Mouse (Mus musculus) right cerebral cortex, postnatal 10 days (tissue): ENCODE data around the gene Rab3il1.

ENCODE experiments used
- DNase-seq, 2 experiments: peaks; one replicate each; pipeline ENCODE4 v3.0.0; 2021; ENCODE audit warnings: low spot score in 2 of 2

Rab3il1 gene

GRCm38 (mm10) chr19:9982852-9983542, 18.5 kb upstream of the Rab3il1 start:
- DNase-seq = peak; percentile 67 to 75

GRCm38 (mm10) chr19:9984111-9985055, 17.1 kb upstream of the Rab3il1 start:
- DNase-seq = peak in 1 of 2 experiments; percentile 21

DNA sequence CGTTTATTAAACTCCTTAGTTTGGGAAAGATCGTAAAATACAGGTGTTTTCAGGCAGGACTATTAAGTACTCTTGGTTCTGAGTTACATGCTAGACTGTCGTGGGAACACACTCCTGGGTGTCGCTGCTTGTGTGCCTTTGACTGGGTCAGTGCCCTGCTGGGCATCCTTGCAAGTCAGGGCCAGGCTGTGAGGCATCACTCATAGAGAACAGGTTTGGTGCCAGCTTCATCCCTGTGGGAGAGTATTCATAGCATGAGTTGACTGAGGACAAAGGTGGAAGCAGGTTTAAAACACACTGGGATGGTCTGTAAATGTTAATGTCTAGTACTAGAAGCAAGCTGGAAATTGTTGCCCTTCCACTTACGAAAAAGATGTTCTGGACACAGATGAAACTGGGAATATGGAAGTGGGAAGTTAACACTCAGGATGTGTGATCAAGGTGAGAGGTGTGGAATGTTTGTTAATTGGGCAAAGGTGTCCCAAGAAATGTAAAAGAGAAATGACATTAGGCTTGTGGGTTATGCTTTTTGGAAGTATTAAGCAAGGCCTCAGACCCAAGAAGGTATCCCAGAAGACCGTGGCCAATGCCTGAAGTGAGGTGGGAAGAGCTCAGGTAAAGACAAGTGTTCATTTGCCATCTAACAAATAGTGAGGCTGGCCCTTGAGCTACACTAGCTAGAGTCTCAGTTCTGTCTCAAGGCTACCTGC, 16.1 kb upstream of the Rab3il1 start:
- no peak for DNase-seq

- no peak for DNase-seq
These were observed 15.5 kb upstream of the Rab3il1 start for GRCm38 (mm10) chr19:9985900-9986421.

GRCm38 (mm10) chr19:9987192-9987591, 14.3 kb upstream of the Rab3il1 start:
- no peak for DNase-seq

DNA sequence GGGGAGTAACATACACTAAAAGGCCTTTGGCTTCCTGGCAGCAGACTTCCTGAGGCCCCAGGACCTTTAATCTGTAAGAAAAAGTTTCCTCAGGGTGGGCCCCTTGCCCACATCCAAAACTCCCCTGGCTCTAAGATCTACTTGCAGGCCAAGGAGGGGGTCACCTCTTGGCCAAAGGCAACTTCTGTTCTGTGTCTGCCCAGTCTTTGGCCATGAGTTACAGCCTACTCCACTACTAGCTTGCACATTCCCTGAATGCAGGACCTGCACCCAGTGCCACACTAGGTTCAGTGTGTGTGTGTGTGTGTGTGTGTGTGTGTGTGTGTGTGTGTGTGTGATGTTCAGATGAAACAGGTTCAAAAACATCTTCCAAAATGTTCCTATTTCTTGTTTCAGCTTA, 13.9 kb upstream of the Rab3il1 start:
- no peak for DNase-seq

DNA sequence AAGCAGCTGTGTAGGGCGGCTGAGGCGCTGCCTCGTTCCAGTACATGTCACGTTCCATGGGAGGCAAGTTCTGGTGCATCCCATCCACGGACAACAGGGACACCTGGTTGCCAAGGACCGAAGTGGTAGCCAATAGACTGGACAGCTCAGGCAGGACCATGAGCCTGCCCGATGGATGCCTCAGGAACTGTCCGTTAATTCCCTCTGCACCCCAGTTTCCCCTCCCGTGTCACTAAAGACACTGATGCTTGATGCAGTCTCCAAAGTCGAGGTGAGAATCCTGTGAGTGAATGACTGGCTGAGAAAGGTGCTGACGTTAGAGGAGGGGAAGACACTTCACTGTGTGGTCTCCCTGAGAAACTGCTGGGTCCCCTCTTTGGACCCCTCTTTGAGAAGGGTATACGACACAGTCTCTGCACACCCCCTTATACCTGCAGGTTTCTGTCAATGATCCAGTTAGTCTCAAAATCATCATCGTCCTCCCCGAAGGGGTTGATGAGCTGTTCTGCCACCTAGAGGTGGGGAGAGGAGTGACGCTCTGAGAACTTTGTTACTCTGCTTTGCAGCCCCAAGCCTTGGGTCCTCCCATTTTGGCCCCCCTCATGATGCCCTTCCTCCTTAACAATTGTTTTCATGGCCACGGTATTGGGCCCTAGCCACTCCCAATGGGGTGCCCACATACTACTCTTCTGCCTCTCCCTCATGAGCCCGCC, 12.1 kb upstream of the Rab3il1 start:
- DNase-seq = peak in 1 of 2 experiments; percentile 24

DNA sequence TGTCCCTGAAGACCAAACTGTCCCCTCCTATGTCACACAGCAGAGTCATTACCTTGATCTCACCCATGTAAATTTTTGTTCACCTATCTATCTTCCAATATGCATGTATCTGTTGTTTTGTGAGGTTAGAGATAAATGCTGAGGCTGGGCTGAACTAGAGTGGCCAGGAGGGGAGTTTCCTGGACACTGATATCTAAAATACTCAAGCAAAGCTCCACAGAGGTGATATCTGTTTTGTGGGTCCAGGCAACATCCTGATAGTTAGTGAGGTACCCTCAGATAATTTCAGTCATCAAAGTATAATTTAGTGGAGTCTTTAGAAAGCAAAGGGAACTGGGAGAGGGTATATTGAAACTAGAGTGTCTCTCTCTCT, 11.6 kb upstream of the Rab3il1 start:
- DNase-seq = no peak

- DNase-seq = peak; percentile 69 to 83
These were observed 10.2 kb upstream of the Rab3il1 start for GRCm38 (mm10) chr19:9991304-9991703.

DNA sequence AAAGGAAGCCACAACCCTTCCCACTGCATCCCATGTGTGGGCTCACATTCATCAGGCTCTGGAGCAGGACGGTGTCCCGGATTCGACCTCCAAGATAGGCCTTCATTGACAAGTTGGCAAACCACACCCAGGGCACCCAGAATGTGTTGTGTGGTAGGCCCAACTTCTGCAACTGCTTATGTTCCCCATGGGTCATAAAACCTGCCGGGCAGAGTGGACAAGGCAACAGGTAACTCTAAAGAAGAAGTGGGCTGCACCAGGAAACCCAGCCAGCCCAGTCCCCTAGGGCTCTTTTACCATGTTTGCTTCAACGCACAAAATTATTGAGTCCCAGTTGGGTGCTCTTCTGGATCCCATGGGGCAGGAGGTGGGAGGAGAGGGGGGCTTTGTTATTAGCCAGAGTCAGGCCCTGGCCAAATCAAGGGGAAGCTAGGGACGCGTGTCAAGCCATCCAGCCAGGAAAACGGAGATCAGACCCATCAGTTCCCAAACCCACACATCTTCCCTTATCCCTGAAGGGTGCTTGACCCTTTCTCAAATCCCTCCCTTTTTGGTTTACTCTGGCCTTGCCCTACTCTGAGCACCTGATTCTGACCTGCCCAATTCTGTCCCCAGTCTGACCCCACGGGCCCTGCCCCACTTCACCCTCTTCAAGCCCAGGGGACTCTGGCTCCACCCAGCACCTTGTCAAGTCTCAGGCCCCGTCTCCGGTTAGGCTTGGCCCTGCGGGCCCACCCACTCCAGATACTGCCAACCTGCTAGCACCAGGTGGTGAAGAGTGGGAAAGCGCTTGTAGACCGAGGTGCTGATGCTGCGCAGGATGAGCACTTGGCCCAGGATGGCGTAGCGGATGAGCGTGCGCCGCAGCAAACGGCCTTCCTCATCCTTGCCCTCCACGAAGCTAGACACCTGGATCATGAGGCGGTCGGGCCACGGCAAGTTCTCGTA, 9.2 kb upstream of the Rab3il1 start:
- peak in 1 of 2 experiments; percentile 30 for DNase-seq

DNA sequence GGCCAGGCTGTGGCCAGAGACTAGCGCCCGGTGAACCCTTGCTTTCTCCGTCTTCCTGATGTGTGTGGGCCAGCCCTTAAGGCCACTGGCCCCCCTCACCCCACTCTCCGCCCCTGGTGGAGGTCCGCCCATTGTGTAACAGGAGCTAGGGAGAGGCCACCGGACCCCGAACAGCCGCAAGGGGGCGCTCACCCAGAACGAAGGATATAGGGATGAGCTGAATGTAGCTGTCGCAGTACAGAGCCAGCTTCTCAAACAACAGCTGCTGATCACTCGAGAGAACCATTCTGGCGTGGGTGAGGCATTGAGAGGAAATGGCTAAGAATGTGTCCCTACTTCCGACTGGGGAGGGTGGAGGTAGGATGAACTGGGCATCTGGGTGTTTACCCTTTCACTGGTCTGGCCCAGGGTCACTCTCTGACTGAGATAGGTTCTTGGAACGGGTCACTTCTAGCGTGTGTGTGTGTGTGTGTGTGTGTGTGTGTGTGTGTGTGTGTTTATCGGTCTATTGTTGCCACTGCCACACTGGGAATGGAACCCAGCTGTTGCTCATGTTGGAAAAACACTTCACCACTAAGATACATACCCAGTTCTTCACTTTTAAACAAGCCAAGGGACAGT, 8.3 kb upstream of the Rab3il1 start:
- peak; percentile 85 to 86 for DNase-seq

GRCm38 (mm10) chr19:9997204-9998062, 4.0 kb upstream of the Rab3il1 start:
- DNase-seq = peak; percentile 22 to 26

DNA sequence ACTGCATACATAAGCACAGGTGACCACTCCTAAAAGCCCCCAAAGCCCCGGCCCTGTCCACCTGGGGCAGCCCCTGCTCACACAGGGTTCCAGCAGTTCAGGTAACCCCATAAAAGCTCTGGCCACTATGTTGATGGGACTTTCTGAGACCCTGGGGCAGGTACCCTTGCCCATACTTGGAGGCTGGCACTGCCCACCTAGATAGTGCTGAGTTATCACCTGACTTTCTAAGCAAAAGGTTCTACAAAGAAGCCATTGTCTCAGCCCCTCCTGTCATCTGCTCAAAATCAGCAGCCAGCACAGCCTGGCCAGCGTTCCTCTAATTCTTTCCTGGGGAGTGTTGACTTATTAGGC, 3.4 kb upstream of the Rab3il1 start:
- DNase-seq = no peak

- DNase-seq = peak; percentile 36 to 51
These were observed 2.6 kb upstream of the Rab3il1 start for GRCm38 (mm10) chr19:9998736-9999486.

DNA sequence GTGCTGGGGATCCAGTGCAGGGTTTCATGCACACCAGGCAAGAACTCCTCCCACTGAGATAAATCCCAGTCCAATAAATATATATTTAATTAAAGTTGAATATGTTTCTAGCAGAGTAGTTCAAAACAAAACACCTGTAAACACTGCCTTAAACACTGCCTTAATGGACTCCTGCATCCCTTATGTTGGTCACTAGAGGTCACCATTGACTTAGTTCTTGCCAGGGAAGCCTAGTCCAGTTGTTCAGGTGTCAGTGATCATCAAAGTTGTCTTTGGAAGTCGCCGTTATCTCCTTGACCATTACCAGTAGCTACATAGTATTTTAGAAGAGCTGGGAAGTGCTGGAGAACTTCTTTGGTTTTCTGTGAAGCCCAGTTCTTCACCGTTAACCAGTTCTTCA, 1.1 kb upstream of the Rab3il1 start:
- peak; percentile 23 to 32 for DNase-seq

DNA sequence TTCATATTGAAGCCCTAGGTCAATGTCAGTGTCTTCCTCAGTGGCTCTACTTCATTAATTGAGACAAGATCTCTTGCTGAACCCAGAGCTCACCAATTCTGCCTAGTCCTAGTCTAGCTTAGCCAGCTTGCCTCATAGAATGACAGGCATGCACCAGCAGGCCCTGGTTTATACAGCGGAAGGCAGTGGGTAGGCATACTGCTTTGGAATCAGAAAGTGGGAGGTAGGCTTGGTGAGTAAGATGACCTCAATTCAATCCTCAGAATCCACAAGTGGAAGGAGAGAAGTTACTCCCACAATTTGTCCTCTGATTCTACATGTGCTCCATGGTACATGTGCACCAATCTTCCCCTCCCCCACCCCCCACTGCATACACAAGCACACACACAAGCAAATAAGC, 2.2 kb downstream of the Rab3il1 start:
- no peak for DNase-seq

DNA sequence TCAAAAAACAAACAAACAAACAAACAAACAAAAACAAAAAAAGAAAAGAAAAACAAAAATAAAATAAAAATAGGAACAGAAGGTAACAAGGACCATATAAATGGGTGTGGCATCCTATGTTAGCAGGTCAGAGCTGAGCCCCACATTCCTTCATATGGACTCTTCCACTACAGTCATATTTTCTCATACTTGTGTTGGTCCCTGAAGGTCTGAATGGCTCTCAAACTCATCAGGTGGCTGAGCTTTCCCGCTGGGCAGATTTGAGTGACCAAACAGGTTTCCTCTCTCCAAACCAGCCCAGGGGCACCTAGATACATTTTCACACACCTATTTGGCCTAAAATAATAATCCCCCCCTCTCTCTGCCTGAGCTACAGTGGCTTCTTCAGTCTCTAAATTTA, 9.9 kb downstream of the Rab3il1 start:
- no peak for DNase-seq

DNA sequence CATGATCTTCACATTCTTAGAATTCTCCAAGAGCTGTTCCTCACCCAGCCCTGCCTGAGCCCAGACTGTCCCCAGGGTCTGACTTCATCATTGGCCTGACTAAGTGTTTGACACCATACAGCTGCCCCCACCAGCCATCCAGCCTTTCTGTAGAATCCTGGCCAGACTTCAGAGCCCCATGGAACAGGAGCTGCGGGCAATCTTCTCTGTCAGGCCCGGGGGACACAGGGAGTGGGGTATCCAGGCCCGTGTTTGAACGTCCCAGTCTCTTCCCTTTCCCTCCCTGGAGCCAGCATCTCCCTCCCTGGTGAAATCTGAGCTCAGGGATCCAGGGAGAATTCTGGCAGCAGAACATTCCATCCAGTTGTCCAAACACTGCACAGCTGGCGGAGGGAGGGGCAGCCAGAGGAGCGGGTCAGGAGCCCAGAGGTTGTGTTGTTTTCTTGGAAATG, 11.4 kb downstream of the Rab3il1 start:
- DNase-seq = peak in 1 of 2 experiments; percentile 22
